Mouse (Mus musculus) hindbrain, embryonic 11.5 days (tissue): Measurements from ENCODE around the gene Sfxn4. TPM values are rescaled to one million over a fixed set of nuclear protein-coding genes. Genes with fewer than 3 reads are reported as not detected.
A peak's percentile ranks its signal among the peaks of the same experiment; 100 is the strongest.

ENCODE experiments used
- ATAC-seq: fragments of 200-750 bp; cut with Nextera tagmentation; 2 replicates; pipeline ENCODE4 v1.8.0; 2017; ENCODE audit warnings: mild to moderate bottlenecking, moderate TSS enrichment, moderate library complexity; ENCODE audit not compliant: low FRiP score
- DNase-seq: peaks from one replicate; pipeline ENCODE4 v3.0.0-alpha.2; 2015; ENCODE audit warnings: low spot score
- H3K27ac ChIP-seq: fragments of 300-500 bp; sonication (generic); 2 replicates; pipeline ENCODE4 v1.5.1; 2014; ENCODE audit warnings: mild to moderate bottlenecking, low read depth, low read length
- H3K27me3 ChIP-seq: fragments of 300-500 bp; sonication (generic); 2 replicates; pipeline ENCODE4 v1.6.1; 2014; ENCODE audit warnings: mild to moderate bottlenecking, low read length, moderate library complexity, mixed read lengths; ENCODE audit not compliant: control insufficient read depth, insufficient read depth
- H3K36me3 ChIP-seq: fragments of 300-500 bp; sonication (generic); 2 replicates; pipeline ENCODE4 v1.6.1; 2014; ENCODE audit warnings: mild to moderate bottlenecking, low read length, moderate library complexity, mixed read lengths; ENCODE audit not compliant: control insufficient read depth, insufficient read depth
- H3K4me1 ChIP-seq: fragments of 300-500 bp; sonication (generic); replicated peaks from 2 replicates; pipeline ENCODE4 v1.6.1; 2014; ENCODE audit warnings: low read length, mixed read lengths; ENCODE audit not compliant: control insufficient read depth, insufficient read depth
- H3K4me2 ChIP-seq: fragments of 300-500 bp; sonication (generic); replicated peaks from 2 replicates; pipeline ENCODE4 v1.6.1; 2014; ENCODE audit warnings: mild to moderate bottlenecking, low read depth, low read length
- H3K4me3 ChIP-seq: fragments of 300-500 bp; sonication (generic); 2 replicates; pipeline ENCODE4 v1.5.1; 2014; ENCODE audit warnings: low read depth, low read length
- H3K9ac ChIP-seq: fragments of 300-500 bp; sonication (generic); 2 replicates; pipeline ENCODE4 v1.6.1; 2014; ENCODE audit warnings: low read depth, low read length
- H3K9me3 ChIP-seq: fragments of 300-500 bp; sonication (generic); 2 replicates; pipeline ENCODE4 v1.6.1; 2016; ENCODE audit warnings: low read length; ENCODE audit not compliant: control insufficient read depth
- WGBS: fragments of 180-500 bp; shearing (Covaris S2); extraction: QIAGEN DNeasy Blood & Tissue Kit; methylation state at CpG from one replicate; pipeline ENCODE4 v1.1.7; 2014; 5-methylcytosine and 5-hydroxymethylcytosine counted together
- polyA plus RNA-seq: library from polyadenylated mRNA; unstranded; fragments of >200 nt; fragmentation: Nextera tagmentation; extraction: Ambion mirVana; gene quantifications from 2 replicates; pipeline ENCODE4 v1.2.1, GENCODE M21; 2014

Gene Sfxn4
- polyA plus RNA-seq, 1 experiment from 2014 or later: 15.4 TPM

DNA sequence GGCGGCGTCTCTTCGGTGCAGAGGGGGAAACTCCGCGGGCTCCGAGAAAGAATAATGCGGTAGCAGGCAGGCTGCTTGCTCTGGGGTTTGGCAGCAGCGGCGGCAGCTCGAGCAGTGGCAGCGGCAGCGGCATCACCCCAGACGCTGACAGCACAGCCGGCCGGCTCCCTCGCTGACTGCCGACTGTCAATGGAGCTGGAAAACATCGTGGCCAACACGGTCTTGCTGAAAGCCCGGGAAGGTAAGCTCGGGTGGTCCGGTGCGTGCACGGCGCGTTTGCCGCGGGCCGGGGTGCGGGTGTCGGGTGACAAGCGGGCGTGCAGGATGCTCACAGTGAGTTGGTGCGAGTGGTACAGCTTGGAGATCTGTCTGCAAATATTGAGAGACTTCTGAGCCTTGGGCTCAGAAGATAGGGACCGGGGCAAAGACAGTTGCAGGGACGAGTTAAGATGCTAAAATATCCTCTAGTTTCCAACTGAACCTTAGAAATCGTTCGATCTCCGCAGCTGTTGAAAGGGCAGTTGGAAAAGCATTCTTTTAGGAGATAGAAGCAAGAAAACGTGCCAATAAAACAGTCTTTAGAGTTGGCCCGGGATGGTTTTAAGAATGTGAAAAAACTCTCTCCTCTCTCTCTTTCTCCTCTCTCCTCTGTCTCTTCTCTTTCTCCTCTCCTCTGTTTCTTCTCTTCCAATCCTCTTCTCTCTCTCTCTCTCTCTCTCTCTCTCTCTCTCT lies 29.3 kb upstream of the Sfxn4 start:
- DNase-seq (peak; percentile 73), ATAC-seq (peak; percentile 68)
- peak overlapping the region; percentile 95 for H3K27ac ChIP-seq
- peak overlapping the region; percentile 64 for H3K4me2 ChIP-seq
- WGBS: under 1% methylated on average over 41 of the region's 41 CpGs
- H3K4me3 ChIP-seq: peak overlapping the region; percentile 79
- H3K36me3 ChIP-seq: no peaks in the 10 kb centered on the region
- peak overlapping the region; percentile 93 for H3K9ac ChIP-seq
- no peaks in the 10 kb centered on the region for H3K27me3 ChIP-seq
- H3K9me3 ChIP-seq: no peaks in the 10 kb centered on the region
- no peaks in the 10 kb centered on the region; the same call in 1 of the 2 replicates for H3K4me1 ChIP-seq

DNA sequence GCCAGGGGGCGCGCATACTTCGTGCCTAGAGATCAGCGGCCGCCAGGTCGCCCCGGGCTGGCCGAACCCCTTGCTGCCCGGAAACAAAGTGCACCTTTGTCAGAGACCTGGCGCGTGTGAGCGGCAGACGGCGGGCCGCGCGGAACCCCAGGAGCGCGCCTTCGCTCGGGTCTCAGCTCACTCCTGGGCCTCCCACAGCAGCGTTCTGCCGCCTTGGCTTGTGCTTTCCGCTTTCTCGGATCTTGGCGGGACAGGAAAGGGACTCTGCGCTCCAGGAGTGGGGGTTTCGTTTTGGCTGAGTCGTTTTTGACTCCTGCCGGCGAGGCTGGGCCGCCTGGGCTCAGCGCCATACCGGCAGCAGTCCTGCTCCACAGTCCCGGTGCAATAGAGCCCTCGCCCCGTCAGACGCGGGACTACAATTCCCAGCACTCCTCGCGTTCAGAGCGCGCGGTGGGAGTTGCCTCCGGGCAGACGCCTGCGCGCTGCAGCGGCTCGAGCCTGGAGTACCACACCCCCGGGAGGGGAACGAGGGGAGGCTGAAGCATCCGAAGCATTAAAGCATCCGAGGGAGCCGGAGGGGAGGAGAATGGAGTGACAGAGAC lies 28.5 kb upstream of the Sfxn4 start, which contains the start of gene Grk5:
Grk5 (plus strand) TSS at position 36 of the 602 bp plus-strand sequence.
- ATAC-seq (peak; percentile 98), DNase-seq (peak; percentile 98)
- Histone ChIP-seq H3K4me3 (peak within 1 kb of the TSS; percentile 79), H3K27ac (peak within 1 kb of the TSS; percentile 95), H3K27me3 (no peaks in the 10 kb centered on the region), H3K9me3 (no peaks in the 10 kb centered on the region), H3K36me3 (no peaks in the 10 kb centered on the region), H3K4me1 (no peaks in the 10 kb centered on the region; the same call in 1 of the 2 replicates), H3K9ac (peak within 1 kb of the TSS; percentile 93), H3K4me2 (peak within 1 kb of the TSS; percentile 64)
- WGBS: under 1% methylated on average over 53 of the region's 55 CpGs

DNA sequence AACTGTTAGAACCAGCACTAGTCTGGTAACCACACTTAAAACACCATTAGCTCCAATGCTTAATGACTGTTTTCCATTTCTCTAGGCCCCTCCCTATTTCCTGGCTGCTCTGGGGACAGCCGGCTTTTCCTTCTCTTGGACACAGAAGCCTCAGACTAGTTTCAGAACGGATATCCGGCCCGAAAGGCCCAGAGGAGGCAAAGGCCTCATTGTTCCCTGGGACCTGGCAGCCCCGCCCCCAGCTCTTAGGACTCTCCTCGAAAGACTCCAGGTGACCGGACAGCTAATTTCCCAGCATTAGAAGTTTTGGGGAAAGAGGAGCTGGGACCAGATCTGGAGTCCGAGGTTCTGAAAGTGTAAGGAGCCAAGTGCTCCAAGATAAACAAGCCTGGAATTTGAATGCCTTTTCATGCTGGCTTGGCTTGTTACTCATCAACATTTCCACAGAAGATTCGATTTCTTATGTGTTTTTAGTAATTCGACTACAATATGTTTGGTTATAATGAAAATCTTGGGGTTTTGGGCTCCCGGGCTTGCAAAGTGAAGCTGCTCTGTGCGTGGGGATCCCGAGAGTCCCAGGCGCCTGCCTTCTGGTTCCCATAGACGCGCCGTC lies 27.9 kb upstream of the Sfxn4 start:
- Histone ChIP-seq H3K27ac (peak overlapping the region; percentile 95; the same call in 1 of the 2 replicates), H3K4me2 (peak overlapping the region; percentile 58), H3K4me3 (peak overlapping the region; percentile 79), H3K9ac (peak overlapping the region; percentile 93), H3K4me1 (no peaks in the 10 kb centered on the region; the same call in 1 of the 2 replicates), H3K36me3 (no peaks in the 10 kb centered on the region), H3K9me3 (no peaks in the 10 kb centered on the region), H3K27me3 (no peaks in the 10 kb centered on the region)
- peak; percentile 72 for DNase-seq
- peak; percentile 20; the same call in 1 of the 2 replicates for ATAC-seq
- 4% methylated on average over 17 of the region's 17 CpGs for WGBS

DNA sequence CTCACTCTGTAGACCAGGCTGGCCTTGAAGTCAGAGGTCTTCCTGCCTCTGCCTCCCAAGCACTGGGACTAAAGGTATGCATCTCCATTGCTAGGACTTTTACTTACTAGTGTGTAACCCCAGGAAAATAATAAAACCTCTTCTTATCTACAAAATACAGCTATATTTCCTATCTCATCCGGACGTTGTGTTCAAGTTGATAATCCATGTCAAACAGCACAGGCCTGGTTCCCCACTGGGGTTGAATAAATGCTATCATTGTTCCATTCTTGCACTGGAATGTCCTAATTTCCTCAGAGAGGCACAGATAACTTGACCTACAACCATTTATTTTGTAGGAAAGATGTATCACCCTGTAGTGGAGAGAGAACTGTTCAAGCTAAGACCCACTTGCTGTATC lies 26.4 kb upstream of the Sfxn4 start:
- H3K27me3 ChIP-seq: no peaks in the 10 kb centered on the region
- H3K27ac ChIP-seq: no peak overlapping the region
- no peaks in the 10 kb centered on the region; the same call in 1 of the 2 replicates for H3K4me1 ChIP-seq
- H3K9ac ChIP-seq: no peak overlapping the region
- 90% methylated on average over 2 of the region's 2 CpGs for WGBS
- DNase-seq (no peak), ATAC-seq (no peak)
- no peaks in the 10 kb centered on the region for H3K9me3 ChIP-seq
- no peaks in the 10 kb centered on the region for H3K36me3 ChIP-seq
- no peak overlapping the region for H3K4me3 ChIP-seq
- H3K4me2 ChIP-seq: no peak overlapping the region

DNA sequence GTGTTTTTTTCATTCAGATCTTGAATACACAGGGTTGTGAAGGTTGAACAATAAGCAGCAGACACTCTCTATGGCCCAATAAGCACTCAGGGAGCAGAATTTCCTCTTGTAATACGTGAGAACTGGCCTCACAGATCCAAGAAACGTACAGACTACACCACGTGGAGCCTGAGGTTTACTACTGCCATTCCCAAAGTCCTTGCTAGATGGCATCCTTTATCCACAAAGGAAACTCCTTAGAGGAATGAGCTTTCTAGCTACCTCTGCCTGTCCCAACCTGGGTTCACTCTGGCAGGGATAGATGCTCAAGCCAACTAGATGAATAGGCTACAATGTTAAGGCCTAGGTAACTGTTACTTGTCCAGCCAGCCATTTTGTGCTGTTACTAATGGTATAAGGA lies 21.9 kb upstream of the Sfxn4 start:
- Histone ChIP-seq H3K4me2 (no peak overlapping the region), H3K27me3 (no peaks in the 10 kb centered on the region), H3K4me3 (no peak overlapping the region), H3K4me1 (no peaks in the 10 kb centered on the region), H3K27ac (no peak overlapping the region), H3K9me3 (no peaks in the 10 kb centered on the region), H3K9ac (no peak overlapping the region), H3K36me3 (no peaks in the 10 kb centered on the region)
- ATAC-seq: no peak
- no peak for DNase-seq
- WGBS: 11% methylated on average over 3 of the region's 3 CpGs

DNA sequence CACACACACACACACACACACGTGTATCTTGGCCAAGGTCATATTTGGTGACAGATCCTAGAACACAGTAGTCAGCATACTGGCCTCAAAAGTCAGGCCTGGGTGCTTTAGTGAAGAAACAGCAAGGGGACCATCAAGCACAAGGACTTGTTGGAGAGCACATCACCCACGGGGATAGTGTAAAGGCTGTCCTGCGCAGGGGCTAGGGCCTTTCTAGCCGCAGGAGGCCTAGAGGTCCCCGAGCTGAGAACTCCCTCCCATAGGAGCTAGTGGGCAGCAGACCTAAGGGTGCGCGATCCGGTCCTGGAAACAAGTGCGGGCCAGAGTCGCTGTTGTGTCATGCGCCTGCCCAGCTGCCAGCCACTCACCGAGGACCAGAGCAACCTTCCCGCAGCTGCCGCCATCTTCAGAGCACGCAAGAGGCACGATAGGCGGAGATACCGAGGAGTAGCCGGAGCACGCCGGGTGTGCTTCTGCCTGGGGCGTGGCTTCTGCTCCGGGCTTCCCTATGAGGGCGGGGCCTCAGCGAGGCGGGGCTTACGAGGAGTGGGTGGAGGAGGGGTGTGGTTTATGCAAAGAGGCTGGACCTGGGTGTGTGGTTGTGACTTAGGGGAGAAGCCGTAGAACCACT lies 12.9 kb upstream of the Sfxn4 start, which contains the start of gene Prdx3:
Prdx3 (minus strand) TSS at position 493 of the 631 bp plus-strand sequence.
- ATAC-seq (peak; percentile 99), DNase-seq (peak; percentile 97)
- 0 out of 2 replicates have a peak, but pooled peaks cover 2% of the 10 kb centered on the region for H3K4me1 ChIP-seq
- H3K4me3 ChIP-seq: peak within 1 kb of the TSS; percentile 51
- peak within 1 kb of the TSS; percentile 37; the same call in 1 of the 2 replicates for H3K27ac ChIP-seq
- H3K36me3 ChIP-seq: no peaks in the 10 kb centered on the region
- WGBS: under 1% methylated on average over 28 of the region's 28 CpGs
- H3K27me3 ChIP-seq: no peaks in the 10 kb centered on the region
- H3K4me2 ChIP-seq: peak within 1 kb of the TSS; percentile 63
- peak within 1 kb of the TSS; percentile 69 for H3K9ac ChIP-seq
- H3K9me3 ChIP-seq: no peaks in the 10 kb centered on the region

DNA sequence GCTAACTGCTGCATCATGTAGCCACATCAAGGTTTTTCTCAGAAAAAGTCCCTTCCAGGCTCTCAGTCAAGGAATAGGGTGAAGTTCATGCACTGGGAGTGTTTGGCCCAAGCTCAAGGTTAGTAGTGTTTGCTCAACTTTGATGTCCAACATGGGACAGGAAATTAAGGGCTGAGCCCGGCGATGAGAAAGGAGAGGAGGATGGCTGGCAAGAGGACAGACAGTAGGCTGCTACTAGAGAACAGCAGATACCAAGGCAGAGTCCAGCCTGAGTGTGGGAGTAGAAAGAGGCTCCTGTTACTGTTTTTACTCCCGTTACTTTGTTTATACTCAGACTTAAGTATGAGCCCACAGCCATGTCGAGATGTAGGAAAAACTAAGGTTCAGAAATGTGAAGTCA lies 12.2 kb upstream of the Sfxn4 start:
- Histone ChIP-seq H3K27me3 (no peaks in the 10 kb centered on the region), H3K27ac (no peak overlapping the region), H3K9ac (no peak overlapping the region; the same call in 1 of the 2 replicates), H3K4me1 (0 out of 2 replicates have a peak, but pooled peaks cover 2% of the 10 kb centered on the region), H3K4me3 (peak overlapping the region; percentile 51), H3K9me3 (no peaks in the 10 kb centered on the region), H3K36me3 (no peaks in the 10 kb centered on the region), H3K4me2 (peak overlapping the region; percentile 63)
- WGBS: 42% methylated on average over 4 of the region's 4 CpGs
- DNase-seq (no peak), ATAC-seq (no peak)

DNA sequence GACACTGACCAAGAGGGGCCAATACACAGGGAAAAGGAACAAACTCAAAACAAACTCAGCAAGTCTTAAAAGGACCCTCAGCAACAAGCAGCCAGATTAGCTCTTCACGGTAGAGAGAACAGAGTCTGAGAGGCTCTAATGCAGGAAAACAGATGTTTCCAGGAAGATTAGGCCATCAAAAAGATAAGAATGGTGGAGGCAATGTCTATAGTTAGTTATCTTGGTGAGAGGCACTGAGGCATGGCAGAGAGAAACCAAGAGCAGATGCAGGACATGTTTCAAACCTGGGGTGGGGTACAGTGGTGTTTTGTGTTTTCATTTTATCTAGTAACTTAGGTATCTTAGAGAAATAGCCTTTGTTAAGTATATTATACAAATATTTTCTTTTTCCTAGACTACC lies 11.0 kb upstream of the Sfxn4 start:
- DNase-seq (no peak), ATAC-seq (no peak)
- 62% methylated on average over 1 of the region's 1 CpGs for WGBS
- Histone ChIP-seq H3K4me2 (no peak overlapping the region), H3K27ac (no peak overlapping the region), H3K4me1 (0 out of 2 replicates have a peak, but pooled peaks cover 2% of the 10 kb centered on the region), H3K4me3 (no peak overlapping the region), H3K9me3 (no peaks in the 10 kb centered on the region), H3K36me3 (no peaks in the 10 kb centered on the region), H3K9ac (no peak overlapping the region), H3K27me3 (no peaks in the 10 kb centered on the region)
